Mouse (Mus musculus): ENCODE results near the gene Kiss1. TPM values are rescaled to one million over a fixed set of nuclear protein-coding genes. Genes with fewer than 3 reads are reported as not detected.

Kiss1 gene
- polyA plus RNA-seq, 1 experiment from 2014 or later, result not detected

Other genes with a start within 250 kb of the Kiss1 start
- gene Ppp1r15b, start 190.7 kb upstream of the Kiss1 start, polyA plus RNA-seq (2015; fragmentation: Nextera tagmentation; extraction: Ambion mirVana), result 34.8 and 38.6 TPM in 2 replicates
- 13.5 and 14.9 TPM in 2 replicates for gene Plekha6, start 157.7 kb upstream of the Kiss1 start, polyA plus RNA-seq (2015; fragmentation: Nextera tagmentation; extraction: Ambion mirVana)
- gene Golt1a, start 12.1 kb upstream of the Kiss1 start, polyA plus RNA-seq (2015; fragmentation: Nextera tagmentation; extraction: Ambion mirVana), result not detected in 2 replicates
- gene Ren1, start 28.6 kb downstream of the Kiss1 start, polyA plus RNA-seq (2015; fragmentation: Nextera tagmentation; extraction: Ambion mirVana), result not detected in 2 replicates
- gene Etnk2, start 41.7 kb downstream of the Kiss1 start, polyA plus RNA-seq (2015; fragmentation: Nextera tagmentation; extraction: Ambion mirVana), result 2.9 TPM in 2 replicates
- 5.8 and 6.8 TPM in 2 replicates for gene Sox13, start 102.5 kb downstream of the Kiss1 start, polyA plus RNA-seq (2015; fragmentation: Nextera tagmentation; extraction: Ambion mirVana)

Data from forebrain, embryonic 13.5 days (tissue).